8 mouse cellular contexts compared by ENCODE assay signal in genomic region chr15:82938155-82938569, GRCm38 (mm10). TPM values are rescaled to one million over a fixed set of nuclear protein-coding genes. Genes with fewer than 3 reads are reported as not detected.
DNase-seq lines count a peak whose midpoint lies in the region; ATAC-seq lines count a peak whose summit lies in the region.

No protein-coding gene starts in this region.

- DNase-seq in retina, postnatal 1 day: peak; percentile 62
- DNase-seq in retina, embryonic 14.5 days (ENCODE audit: low spot score): no peak
- DNase-seq in embryonic facial prominence, embryonic 14.5 days (ENCODE audit: low spot score): peak; percentile 77
- DNase-seq in hindbrain, embryonic 14.5 days (ENCODE audit: low spot score): peak; percentile 69
- no peak for DNase-seq in liver, embryonic 11.5 days (ENCODE audit: low spot score)
- peak; percentile 54 for DNase-seq in ovary, postnatal 10 days (ENCODE audit: low spot score)
- no peak for DNase-seq in frontal cortex, postnatal 36 days (ENCODE audit: low spot score in 2 of 2)

- H3K9me3 ChIP-seq in embryonic facial prominence, embryonic 14.5 days (ENCODE audit: control insufficient read depth, low read length): 0 out of 2 replicates have a peak, but pooled peaks cover 3% of the 10 kb centered on the region
- no peaks in the 10 kb centered on the region for H3K9me3 ChIP-seq in hindbrain, embryonic 14.5 days (ENCODE audit: control insufficient read depth, low read length)
- H3K9me3 ChIP-seq in liver, embryonic 11.5 days (ENCODE audit: control insufficient read depth, low read length): no peaks in the 10 kb centered on the region

- no peak overlapping the region for H3K4me3 ChIP-seq in embryonic facial prominence, embryonic 14.5 days (ENCODE audit: low read depth, low read length)
- H3K4me3 ChIP-seq in hindbrain, embryonic 14.5 days (replicated peaks; ENCODE audit: low read length): no peak overlapping the region
- H3K4me3 ChIP-seq in liver, embryonic 11.5 days (ENCODE audit: low read depth, low read length): no peak overlapping the region

- H3K36me3 ChIP-seq in embryonic facial prominence, embryonic 14.5 days (ENCODE audit: control insufficient read depth, insufficient read depth, low read length): 0 out of 2 replicates have a peak, but pooled peaks cover 3% of the 10 kb centered on the region
- no peaks in the 10 kb centered on the region for H3K36me3 ChIP-seq in hindbrain, embryonic 14.5 days (replicated peaks; ENCODE audit: control insufficient read depth, insufficient read depth)
- no peaks in the 10 kb centered on the region for H3K36me3 ChIP-seq in liver, embryonic 11.5 days (ENCODE audit: control insufficient read depth, insufficient read depth, low read length)

- WGBS in embryonic facial prominence, embryonic 14.5 days: 3% methylated on average over 14 of the region's 17 CpGs
- 8% methylated on average over 17 of the region's 17 CpGs for WGBS in hindbrain, embryonic 14.5 days
- WGBS in liver, embryonic 11.5 days: 54% methylated on average over 17 of the region's 17 CpGs

- peaks cover 77% of the 10 kb centered on the region for H3K4me1 ChIP-seq in embryonic facial prominence, embryonic 14.5 days (ENCODE audit: control insufficient read depth, insufficient read depth, low read length)
- peaks cover 80% of the 10 kb centered on the region for H3K4me1 ChIP-seq in hindbrain, embryonic 14.5 days (replicated peaks; ENCODE audit: control insufficient read depth, insufficient read depth, low read length)
- H3K4me1 ChIP-seq in liver, embryonic 11.5 days (replicated peaks; ENCODE audit: control insufficient read depth, insufficient read depth, low read length): no peaks in the 10 kb centered on the region; the same call in 1 of the 2 replicates

- ATAC-seq in embryonic facial prominence, embryonic 14.5 days (ENCODE audit: low read depth): peak; percentile 69
- ATAC-seq in hindbrain, embryonic 14.5 days (ENCODE audit: low FRiP score): 0 out of 2 replicates have a peak, but pooled peaks have one; percentile 12
- peak; percentile 34; the same call in 1 of the 2 replicates for ATAC-seq in liver, embryonic 11.5 days (replicated peaks; ENCODE audit: low FRiP score)
- ATAC-seq in granulocyte monocyte progenitor cell, adult 5-6 weeks (replicated peaks; ENCODE audit: poor library complexity, severe bottlenecking): no peak

- H3K27ac ChIP-seq in embryonic facial prominence, embryonic 14.5 days (replicated peaks; ENCODE audit: low read depth, low read length): peak overlapping the region; percentile 77
- peak overlapping the region; percentile 65 for H3K27ac ChIP-seq in hindbrain, embryonic 14.5 days
- H3K27ac ChIP-seq in liver, embryonic 11.5 days (ENCODE audit: low read depth, low read length): peak overlapping the region; percentile 49; the same call in 1 of the 2 replicates

- no peaks in the 10 kb centered on the region for H3K27me3 ChIP-seq in embryonic facial prominence, embryonic 14.5 days (replicated peaks; ENCODE audit: control insufficient read depth, insufficient read depth, low read length)
- no peaks in the 10 kb centered on the region for H3K27me3 ChIP-seq in hindbrain, embryonic 14.5 days (ENCODE audit: control insufficient read depth, insufficient read depth, low read length)
- H3K27me3 ChIP-seq in liver, embryonic 11.5 days (replicated peaks; ENCODE audit: control insufficient read depth, insufficient read depth, low read length): 0 out of 2 replicates have a peak, but pooled peaks cover under 1% of the 10 kb centered on the region

- peak overlapping the region; percentile 42 for H3K4me2 ChIP-seq in embryonic facial prominence, embryonic 14.5 days (ENCODE audit: low read depth, low read length)
- peak overlapping the region; percentile 3 for H3K4me2 ChIP-seq in hindbrain, embryonic 14.5 days (replicated peaks)
- no peak overlapping the region for H3K4me2 ChIP-seq in liver, embryonic 11.5 days

- H3K9ac ChIP-seq in embryonic facial prominence, embryonic 14.5 days (ENCODE audit: low read depth, low read length): peak overlapping the region; percentile 23; the same call in 1 of the 2 replicates
- H3K9ac ChIP-seq in hindbrain, embryonic 14.5 days: peak overlapping the region; percentile 36
- H3K9ac ChIP-seq in liver, embryonic 11.5 days (ENCODE audit: low read depth, low read length): no peak overlapping the region

RNA-seq across cellular contexts. Expression of gene Tcf20, which starts 49.5 kb away (rescaled TPM):
- polyA plus RNA-seq in embryonic facial prominence, embryonic 14.5 days (2014; fragmentation: Nextera tagmentation; extraction: Ambion mirVana): 11.3 and 12.3 TPM in 2 replicates
- polyA plus RNA-seq in hindbrain, embryonic 14.5 days (2014; fragmentation: Nextera tagmentation; extraction: Ambion mirVana): 14.0 TPM in 2 replicates
- 6.4 and 7.1 TPM in 2 replicates for polyA plus RNA-seq in liver, embryonic 11.5 days (2014; fragmentation: Nextera tagmentation; extraction: Ambion mirVana)
- total RNA-seq in granulocyte monocyte progenitor cell, adult 5-6 weeks (2014; fragmentation: Nextera tagmentation): 52.2 and 56.9 TPM in 2 replicates
- 76.8 and 81.2 TPM in 2 replicates for total RNA-seq in granulocyte monocyte progenitor cell, adult 5-6 weeks (2017)

Comparison
In these comparisons a context has a peak if more than half of its experiments do, and no peak if none do; other contexts are left out.
1. DNase-seq: peak in retina, postnatal 1 day (single experiment), embryonic facial prominence, embryonic 14.5 days (single experiment), hindbrain, embryonic 14.5 days (single experiment) and ovary, postnatal 10 days (single experiment); none in retina, embryonic 14.5 days (single experiment), liver, embryonic 11.5 days (single experiment) and frontal cortex, postnatal 36 days (0 of 2).
2. Peak in every context shown above with its lines, with median percentiles within 50 percentile points of each other: H3K27ac ChIP-seq.